Mouse (Mus musculus): ENCODE measurements around the gene Wdr26. TPM values are rescaled to one million over a fixed set of nuclear protein-coding genes. Genes with fewer than 3 reads are reported as not detected.

Wdr26 gene
- polyA plus RNA-seq, 1 experiment from 2014 or later = 33.3 TPM

- no peaks in the 10 kb centered on the region for H3K9me3 ChIP-seq
- ATAC-seq (ENCODE audit: insufficient read depth, low FRiP score, low read depth) = no peak
- H3K4me3 ChIP-seq (replicated peaks) = no peak overlapping the region
- H3K27ac ChIP-seq = no peak overlapping the region
- 86% methylated on average over 8 of the region's 8 CpGs for WGBS
- H3K36me3 ChIP-seq = no peaks in the 10 kb centered on the region
- H3K4me2 ChIP-seq = no peak overlapping the region
- peaks cover 16% of the 10 kb centered on the region; the same call in 1 of the 2 replicates for H3K4me1 ChIP-seq
- H3K9ac ChIP-seq = no peak overlapping the region
- H3K27me3 ChIP-seq (replicated peaks) = no peaks in the 10 kb centered on the region
These were observed 2.7 kb upstream of the Wdr26 start for GRCm38 (mm10) chr1:181214296-181215035.

DNA sequence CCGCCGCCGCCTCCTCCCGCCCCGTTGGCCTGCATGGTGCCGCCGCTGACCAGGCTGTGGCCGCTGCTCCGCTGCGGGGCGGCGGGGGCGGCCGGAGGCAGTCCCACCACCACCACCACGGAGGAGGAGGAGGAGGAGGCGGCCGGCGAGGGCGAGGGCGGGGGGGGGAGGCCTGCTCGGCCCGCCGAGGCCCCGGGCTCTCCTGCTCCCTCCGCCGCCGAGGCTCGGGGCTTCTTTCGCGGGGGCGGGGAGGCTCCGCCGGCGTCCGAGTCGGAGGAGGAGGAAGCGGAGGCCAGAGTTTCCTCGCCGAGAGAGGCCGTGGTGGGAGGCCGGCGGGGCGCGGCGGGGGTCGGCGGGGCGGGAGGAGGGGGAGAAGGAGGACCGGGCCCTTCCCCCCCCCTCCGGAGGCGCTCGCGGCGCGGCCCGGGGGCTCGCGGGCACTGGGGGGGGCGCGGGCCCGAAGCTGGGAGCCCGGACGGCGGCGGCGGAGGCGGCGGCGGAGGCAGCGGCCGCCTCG is 340 bp downstream of the Wdr26 start:
- H3K4me3 ChIP-seq (replicated peaks) = peak overlapping the region; percentile 96
- H3K4me2 ChIP-seq = peak overlapping the region; percentile 81
- 0% methylated on average over 25 of the region's 72 CpGs for WGBS
- no peaks in the 10 kb centered on the region for H3K27me3 ChIP-seq (replicated peaks)
- ATAC-seq (ENCODE audit: insufficient read depth, low FRiP score, low read depth) = peak; percentile 15; the same call in 1 of the 2 replicates
- H3K9me3 ChIP-seq = no peaks in the 10 kb centered on the region
- H3K4me1 ChIP-seq = peaks cover 16% of the 10 kb centered on the region; the same call in 1 of the 2 replicates
- peak overlapping the region; percentile 91 for H3K27ac ChIP-seq
- H3K9ac ChIP-seq = peak overlapping the region; percentile 97
- peaks cover 5% of the 10 kb centered on the region; the same call in 1 of the 2 replicates for H3K36me3 ChIP-seq

GRCm38 (mm10) chr1:181210601-181211402 is 999 bp downstream of the Wdr26 start:
- under 1% methylated on average over 53 of the region's 56 CpGs for WGBS
- peak overlapping the region; percentile 96 for H3K4me3 ChIP-seq (replicated peaks)
- peaks cover 16% of the 10 kb centered on the region; the same call in 1 of the 2 replicates for H3K4me1 ChIP-seq
- 0 out of 2 replicates have a peak, but pooled peaks have one; percentile 3 for ATAC-seq (ENCODE audit: insufficient read depth, low FRiP score, low read depth)
- H3K27me3 ChIP-seq (replicated peaks) = no peaks in the 10 kb centered on the region
- H3K36me3 ChIP-seq = peaks cover 5% of the 10 kb centered on the region; the same call in 1 of the 2 replicates
- H3K4me2 ChIP-seq = peak overlapping the region; percentile 81
- peak overlapping the region; percentile 97 for H3K9ac ChIP-seq
- H3K9me3 ChIP-seq = no peaks in the 10 kb centered on the region
- peak overlapping the region; percentile 91 for H3K27ac ChIP-seq

- no peak for ATAC-seq (ENCODE audit: insufficient read depth, low FRiP score, low read depth)
- Histone ChIP-seq H3K9me3 (no peaks in the 10 kb centered on the region), H3K27ac (peak overlapping the region; percentile 91; the same call in 1 of the 2 replicates), H3K27me3 (replicated peaks) (no peaks in the 10 kb centered on the region), H3K4me3 (replicated peaks) (peak overlapping the region; percentile 96), H3K4me1 (peaks cover 16% of the 10 kb centered on the region; the same call in 1 of the 2 replicates), H3K9ac (peak overlapping the region; percentile 12; the same call in 1 of the 2 replicates), H3K4me2 (peak overlapping the region; percentile 81), H3K36me3 (peaks cover 5% of the 10 kb centered on the region; the same call in 1 of the 2 replicates)
- WGBS = 12% methylated on average over 4 of the region's 4 CpGs
These were observed 1.7 kb downstream of the Wdr26 start for GRCm38 (mm10) chr1:181210147-181210546.

- H3K4me1 ChIP-seq = no peaks in the 10 kb centered on the region
- peaks cover 54% of the 10 kb centered on the region for H3K36me3 ChIP-seq
- ATAC-seq (ENCODE audit: insufficient read depth, low FRiP score, low read depth) = no peak
- no peak overlapping the region for H3K27ac ChIP-seq
- no peak overlapping the region for H3K9ac ChIP-seq
- no peaks in the 10 kb centered on the region for H3K9me3 ChIP-seq
- no peak overlapping the region for H3K4me3 ChIP-seq (replicated peaks)
- H3K27me3 ChIP-seq (replicated peaks) = no peaks in the 10 kb centered on the region
- WGBS = 91% methylated on average over 4 of the region's 4 CpGs
- no peak overlapping the region for H3K4me2 ChIP-seq
These were observed 12.4 kb downstream of the Wdr26 start for GRCm38 (mm10) chr1:181199446-181199845.

DNA sequence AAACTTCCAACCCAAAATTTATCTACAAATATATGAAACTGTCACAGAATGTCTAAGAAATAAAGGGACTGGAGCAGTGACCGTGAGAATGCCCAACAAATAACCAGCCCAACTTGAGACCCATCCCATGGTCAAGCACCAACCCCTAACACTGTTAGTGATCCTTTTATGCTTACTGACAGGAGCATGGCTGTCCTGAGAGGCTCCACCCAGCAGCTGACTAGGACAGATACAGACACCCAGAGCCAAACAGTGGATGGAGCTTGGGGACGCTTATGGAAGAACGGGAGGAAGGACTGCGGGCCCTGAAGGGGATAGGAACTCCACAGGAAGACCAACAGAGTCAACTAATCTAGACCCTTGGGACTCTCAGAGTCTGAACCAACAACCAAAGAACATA is 22.9 kb downstream of the Wdr26 start:
- H3K9me3 ChIP-seq = no peaks in the 10 kb centered on the region
- no peak overlapping the region for H3K4me2 ChIP-seq
- H3K4me1 ChIP-seq = no peaks in the 10 kb centered on the region
- ATAC-seq (ENCODE audit: insufficient read depth, low FRiP score, low read depth) = no peak
- no peaks in the 10 kb centered on the region for H3K27me3 ChIP-seq (replicated peaks)
- no peak overlapping the region for H3K27ac ChIP-seq
- H3K36me3 ChIP-seq = peaks cover 54% of the 10 kb centered on the region
- no peak overlapping the region for H3K4me3 ChIP-seq (replicated peaks)
- H3K9ac ChIP-seq = no peak overlapping the region
- WGBS = 85% methylated on average over 4 of the region's 4 CpGs

DNA sequence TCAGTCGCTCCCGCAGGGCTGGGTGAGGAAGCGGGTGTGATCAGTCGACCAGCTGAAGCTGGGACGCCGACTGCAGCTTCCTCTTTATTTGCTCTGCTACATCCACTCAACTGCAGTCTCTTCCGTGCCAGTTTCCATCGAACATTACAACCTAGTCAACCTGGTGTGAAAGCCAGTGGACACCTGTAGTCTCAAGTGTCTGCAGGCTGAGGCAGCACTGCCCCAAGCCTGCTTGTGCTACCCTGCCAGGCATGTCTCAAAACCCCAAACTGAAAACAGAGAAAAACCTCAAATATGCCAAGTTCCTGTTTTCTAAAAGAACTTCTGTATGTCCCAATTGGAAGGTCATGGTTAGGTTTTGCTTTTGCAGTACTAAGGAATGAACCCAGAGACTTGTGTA is 41.6 kb downstream of the Wdr26 start:
- no peak overlapping the region for H3K4me2 ChIP-seq
- no peaks in the 10 kb centered on the region for H3K27me3 ChIP-seq (replicated peaks)
- H3K4me3 ChIP-seq (replicated peaks) = no peak overlapping the region
- ATAC-seq (ENCODE audit: insufficient read depth, low FRiP score, low read depth) = no peak
- no peak overlapping the region for H3K27ac ChIP-seq
- no peaks in the 10 kb centered on the region for H3K4me1 ChIP-seq
- WGBS = 72% methylated on average over 8 of the region's 8 CpGs
- H3K36me3 ChIP-seq = peaks cover 27% of the 10 kb centered on the region
- no peak overlapping the region for H3K9ac ChIP-seq
- no peaks in the 10 kb centered on the region for H3K9me3 ChIP-seq

- no peak overlapping the region for H3K27ac ChIP-seq
- no peaks in the 10 kb centered on the region for H3K27me3 ChIP-seq (replicated peaks)
- no peak overlapping the region for H3K4me3 ChIP-seq (replicated peaks)
- no peak overlapping the region for H3K9ac ChIP-seq
- 65% methylated on average over 3 of the region's 3 CpGs for WGBS
- peaks cover 35% of the 10 kb centered on the region for H3K36me3 ChIP-seq
- H3K4me2 ChIP-seq = no peak overlapping the region
- H3K4me1 ChIP-seq = no peaks in the 10 kb centered on the region
- ATAC-seq (ENCODE audit: insufficient read depth, low FRiP score, low read depth) = no peak
- H3K9me3 ChIP-seq = no peaks in the 10 kb centered on the region
These were observed 43.4 kb downstream of the Wdr26 start for GRCm38 (mm10) chr1:181168377-181168776.

GRCm38 (mm10) chr1:181167816-181168215 is 44.0 kb downstream of the Wdr26 start:
- Histone ChIP-seq H3K36me3 (peaks cover 35% of the 10 kb centered on the region), H3K4me1 (no peaks in the 10 kb centered on the region), H3K9me3 (no peaks in the 10 kb centered on the region), H3K4me3 (replicated peaks) (no peak overlapping the region), H3K27ac (no peak overlapping the region), H3K9ac (no peak overlapping the region), H3K27me3 (replicated peaks) (no peaks in the 10 kb centered on the region), H3K4me2 (no peak overlapping the region)
- no peak for ATAC-seq (ENCODE audit: insufficient read depth, low FRiP score, low read depth)
- WGBS = 76% methylated on average over 2 of the region's 2 CpGs

- Histone ChIP-seq H3K9ac (peak overlapping the region; percentile 82), H3K27me3 (replicated peaks) (no peaks in the 10 kb centered on the region), H3K9me3 (no peaks in the 10 kb centered on the region), H3K36me3 (0 out of 2 replicates have a peak, but pooled peaks cover 4% of the 10 kb centered on the region), H3K4me3 (replicated peaks) (peak overlapping the region; percentile 87), H3K4me1 (no peaks in the 10 kb centered on the region), H3K27ac (no peak overlapping the region), H3K4me2 (peak overlapping the region; percentile 63)
- ATAC-seq (ENCODE audit: insufficient read depth, low FRiP score, low read depth) = no peak
- WGBS = 31% methylated on average over 5 of the region's 5 CpGs
These were observed 60.3 kb downstream of the Wdr26 start for GRCm38 (mm10) chr1:181151541-181151940.

DNA sequence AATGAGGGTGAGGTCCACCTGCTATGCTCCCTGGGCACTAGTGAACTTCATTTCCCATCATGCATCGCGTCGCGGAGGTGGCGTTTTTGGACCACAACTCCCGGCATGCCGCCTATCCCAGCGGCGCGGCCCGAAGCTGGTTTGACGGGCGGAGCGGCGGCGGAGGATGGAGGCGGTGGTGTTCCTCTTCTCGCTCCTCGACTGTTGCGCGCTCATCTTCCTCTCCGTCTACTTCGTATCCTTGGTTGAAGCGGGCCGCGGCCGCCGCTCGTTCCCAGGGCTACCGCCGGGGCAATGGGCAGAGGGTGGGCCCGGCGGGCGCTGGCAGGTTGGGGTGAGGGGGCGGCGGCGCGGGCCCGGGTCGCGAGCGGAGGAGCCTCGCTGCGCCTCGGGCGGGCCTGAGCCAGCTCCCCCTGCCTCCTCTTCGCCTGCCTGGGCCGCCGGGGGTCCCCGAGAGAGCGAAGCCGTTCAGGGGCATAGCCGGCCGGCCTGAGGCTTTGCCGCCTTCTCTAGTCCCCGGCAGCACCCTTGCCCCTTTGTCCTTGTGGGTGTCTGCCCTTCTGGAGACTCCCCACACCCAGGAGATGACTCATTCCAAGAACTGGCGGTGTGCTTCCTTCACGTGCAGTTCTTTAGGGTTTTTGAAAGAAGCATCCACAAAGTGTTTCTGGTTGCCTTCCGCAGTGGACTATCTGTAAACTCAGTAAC is 60.8 kb downstream of the Wdr26 start:
- H3K36me3 ChIP-seq = 0 out of 2 replicates have a peak, but pooled peaks cover 4% of the 10 kb centered on the region
- peak; percentile 85 for ATAC-seq (ENCODE audit: insufficient read depth, low FRiP score, low read depth)
- H3K4me2 ChIP-seq = peak overlapping the region; percentile 63
- peak overlapping the region; percentile 87 for H3K4me3 ChIP-seq (replicated peaks)
- H3K27me3 ChIP-seq (replicated peaks) = no peaks in the 10 kb centered on the region
- H3K9ac ChIP-seq = peak overlapping the region; percentile 82
- 0 out of 2 replicates have a peak, but pooled peaks cover under 1% of the 10 kb centered on the region for H3K4me1 ChIP-seq
- peak overlapping the region; percentile 84 for H3K27ac ChIP-seq
- under 1% methylated on average over 55 of the region's 59 CpGs for WGBS
- no peaks in the 10 kb centered on the region for H3K9me3 ChIP-seq

All from stomach, embryonic 15.5 days (tissue).